In the genomic region with DNA sequence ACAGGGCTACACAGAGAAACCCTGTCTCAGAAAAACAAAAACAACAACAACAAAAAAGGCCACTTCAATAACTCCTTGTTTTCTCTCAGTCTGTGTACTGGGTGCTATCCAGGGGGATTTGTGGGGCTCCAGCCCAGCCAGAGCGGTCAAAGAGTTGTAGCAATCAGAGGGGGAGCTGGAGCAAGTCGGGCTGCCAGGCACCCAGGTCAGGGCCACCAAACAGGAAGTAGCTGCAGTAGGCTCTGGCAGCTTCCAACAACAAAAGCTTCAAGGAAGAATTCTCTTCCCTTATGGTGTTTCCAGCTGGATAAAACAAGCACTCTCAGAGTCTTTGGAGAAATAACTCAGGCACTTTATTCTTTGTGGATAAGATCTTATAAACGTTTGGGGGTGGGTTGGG, we compare ENCODE assay signal across 19 mouse cellular contexts. TPM values are rescaled to one million over a fixed set of nuclear protein-coding genes. Genes with fewer than 3 reads are reported as not detected.
A peak's percentile ranks its signal among the peaks of the same experiment; 100 is the strongest.
DNase-seq lines count a peak whose midpoint lies in the region; ATAC-seq and TF ChIP-seq lines count a peak whose summit lies in the region.
"Had no signal": no experiment of that assay in that cellular context is flagged by ENCODE, and none has a peak within 500 bp of the region (broad histone marks: within the 10 kb centered on the region; RNA-seq: fewer than 3 reads in every experiment).

No protein-coding gene starts in this region.

- no peak overlapping the region for H3K4me2 ChIP-seq in liver, postnatal 0 days (ENCODE audit: low read depth, low read length)
- H3K4me2 ChIP-seq in liver, embryonic 12.5 days, result no peak overlapping the region
- H3K4me2 ChIP-seq: embryonic facial prominence, embryonic 12.5 days had no signal

- 0 out of 2 replicates have a peak, but pooled peaks cover 4% of the 10 kb centered on the region for H3K4me1 ChIP-seq in liver, postnatal 0 days (ENCODE audit: insufficient read depth)
- no peaks in the 10 kb centered on the region for H3K4me1 ChIP-seq in liver, embryonic 12.5 days
- H3K4me1 ChIP-seq: embryonic facial prominence, embryonic 10.5 days; embryonic facial prominence, embryonic 12.5 days had no signal

- H3K9ac ChIP-seq in liver, postnatal 0 days (replicated peaks), result no peak overlapping the region
- no peak overlapping the region for H3K9ac ChIP-seq in liver, embryonic 12.5 days
- H3K9ac ChIP-seq: embryonic facial prominence, embryonic 12.5 days had no signal

- H3K4me3 ChIP-seq in liver, postnatal 0 days (ENCODE audit: low read depth, low read length), result no peak overlapping the region
- H3K4me3 ChIP-seq in liver, embryonic 12.5 days, result no peak overlapping the region
- H3K4me3 ChIP-seq: embryonic facial prominence, embryonic 10.5 days; embryonic facial prominence, embryonic 12.5 days had no signal

- no peaks in the 10 kb centered on the region for H3K36me3 ChIP-seq in liver, postnatal 0 days (replicated peaks; ENCODE audit: insufficient read depth, low read length)
- no peaks in the 10 kb centered on the region for H3K36me3 ChIP-seq in liver, embryonic 12.5 days
- H3K36me3 ChIP-seq: embryonic facial prominence, embryonic 10.5 days; embryonic facial prominence, embryonic 12.5 days had no signal

- ATAC-seq in liver, postnatal 0 days, result no peak
- ATAC-seq in liver, embryonic 12.5 days, result no peak
- peak; percentile 73 for ATAC-seq in granulocyte monocyte progenitor cell, adult 5-6 weeks (replicated peaks; ENCODE audit: poor library complexity, severe bottlenecking)
- peak; percentile 65 for ATAC-seq in megakaryocyte, adult 5-6 weeks (ENCODE audit: poor library complexity, severe bottlenecking)
- ATAC-seq: forebrain, embryonic 14.5 days; forebrain, embryonic 16.5 days had no signal

- H3K9me3 ChIP-seq in liver, postnatal 0 days (ENCODE audit: low read length), result no peaks in the 10 kb centered on the region
- H3K9me3 ChIP-seq in liver, embryonic 12.5 days (replicated peaks), result no peaks in the 10 kb centered on the region
- H3K9me3 ChIP-seq: embryonic facial prominence, embryonic 10.5 days; embryonic facial prominence, embryonic 12.5 days had no signal

- TF ChIP-seq CTCF in liver, postnatal 0 days (IDR thresholded peaks at IDR 0.05; ENCODE audit: low read depth), result no peak

- DNase-seq in liver, postnatal 0 days, result no peak
- DNase-seq in layer of hippocampus, postnatal 25 days (ENCODE audit: extremely low spot score in 1 of 2, low spot score in 1 of 2), result no peak
- DNase-seq in left cerebral cortex, adult 18-20 months (ENCODE audit: low spot score in 2 of 2), result no peak
- DNase-seq in thymus, postnatal 10 days (ENCODE audit: low spot score in 2 of 2), result no peak
- DNase-seq: adrenal gland, adult 2 months; adrenal gland, postnatal 10 days; adrenal gland, postnatal 25 days; cerebellum, adult 11-12 months; cerebellum, adult 2 months; cerebellum, adult 9-10 months; cerebellum, postnatal 10 days; cerebellum, postnatal 25 days had no signal

- WGBS in liver, postnatal 0 days (ENCODE audit: insufficient replicate concordance), result 33% methylated on average over 3 of the region's 3 CpGs
- 53% methylated on average over 3 of the region's 3 CpGs for WGBS in liver, embryonic 12.5 days (ENCODE audit: insufficient replicate concordance)

- TF ChIP-seq EP300 in liver, postnatal 0 days (IDR thresholded peaks at IDR 0.05; ENCODE audit: low read depth), result no peak

- H3K27ac ChIP-seq in liver, postnatal 0 days (ENCODE audit: low read depth), result 0 out of 2 replicates have a peak overlapping the region, but pooled peaks have one; percentile 6
- no peak overlapping the region for H3K27ac ChIP-seq in liver, embryonic 12.5 days
- H3K27ac ChIP-seq: embryonic facial prominence, embryonic 10.5 days; embryonic facial prominence, embryonic 12.5 days had no signal

- H3K27me3 ChIP-seq in liver, postnatal 0 days (ENCODE audit: insufficient read depth, low read length), result no peaks in the 10 kb centered on the region
- H3K27me3 ChIP-seq in liver, embryonic 12.5 days (replicated peaks), result no peaks in the 10 kb centered on the region
- H3K27me3 ChIP-seq: embryonic facial prominence, embryonic 12.5 days had no signal

RNA-seq across cellular contexts. Expression of a gene that starts 5.0 kb away (rescaled TPM):
- 0.50 and 0.53 TPM in 2 replicates for polyA plus RNA-seq in liver, postnatal 0 days (2015; fragmentation: Nextera tagmentation; extraction: Ambion mirVana)
- polyA plus RNA-seq in liver, embryonic 12.5 days (2016; fragmentation: Nextera tagmentation; extraction: Ambion mirVana), result 0.26 and 0.33 TPM in 2 replicates
- 7.8 and 12.3 TPM in 2 replicates for total RNA-seq in granulocyte monocyte progenitor cell, adult 5-6 weeks (2014; fragmentation: Nextera tagmentation)
- total RNA-seq in granulocyte monocyte progenitor cell, adult 5-6 weeks (2017), result 10.3 and 10.4 TPM in 2 replicates
- 7.3 and 9.3 TPM in 2 replicates for total RNA-seq in megakaryocyte, adult 5-6 weeks (2015)
- 12.1 and 12.5 TPM in 2 replicates for total RNA-seq in megakaryocyte, adult 5-6 weeks (2017)
- under 1 TPM; 0.07 to 0.14 TPM for total RNA-seq in layer of hippocampus, postnatal 25 days (2021)
- total RNA-seq in left cerebral cortex, adult 18-20 months (2021), result under 1 TPM; 0.19 to 0.35 TPM

RNA-seq across cellular contexts. Expression of a gene that starts 35.4 kb away (rescaled TPM):
- polyA plus RNA-seq in liver, postnatal 0 days (2015; fragmentation: Nextera tagmentation; extraction: Ambion mirVana), result 59.5 and 67.1 TPM in 2 replicates
- polyA plus RNA-seq in liver, embryonic 12.5 days (2016; fragmentation: Nextera tagmentation; extraction: Ambion mirVana), result 63.2 and 64.7 TPM in 2 replicates
- total RNA-seq in granulocyte monocyte progenitor cell, adult 5-6 weeks (2014; fragmentation: Nextera tagmentation), result 22.9 and 56.6 TPM in 2 replicates
- 46.2 and 59.6 TPM in 2 replicates for total RNA-seq in granulocyte monocyte progenitor cell, adult 5-6 weeks (2017)
- total RNA-seq in megakaryocyte, adult 5-6 weeks (2015), result 61.3 and 82.9 TPM in 2 replicates
- total RNA-seq in megakaryocyte, adult 5-6 weeks (2017), result 60.1 and 62.7 TPM in 2 replicates
- 10 to 100 TPM; 81.4 to 84.5 TPM for total RNA-seq in layer of hippocampus, postnatal 25 days (2021)
- total RNA-seq in left cerebral cortex, adult 18-20 months (2021), result 10 to 100 TPM; 72.8 to 83.4 TPM

RNA-seq across cellular contexts. Expression of a gene that starts 58.5 kb away (rescaled TPM):
- polyA plus RNA-seq in liver, postnatal 0 days (2015; fragmentation: Nextera tagmentation; extraction: Ambion mirVana), result 16.5 and 16.9 TPM in 2 replicates
- polyA plus RNA-seq in liver, embryonic 12.5 days (2016; fragmentation: Nextera tagmentation; extraction: Ambion mirVana), result 22.0 and 22.4 TPM in 2 replicates
- 4.5 and 15.7 TPM in 2 replicates for total RNA-seq in granulocyte monocyte progenitor cell, adult 5-6 weeks (2014; fragmentation: Nextera tagmentation)
- total RNA-seq in granulocyte monocyte progenitor cell, adult 5-6 weeks (2017), result 6.8 and 13.4 TPM in 2 replicates
- 14.1 and 15.9 TPM in 2 replicates for total RNA-seq in megakaryocyte, adult 5-6 weeks (2015)
- total RNA-seq in megakaryocyte, adult 5-6 weeks (2017), result 7.8 and 12.2 TPM in 2 replicates
- 10 to 100 TPM; 16.3 to 17.8 TPM for total RNA-seq in layer of hippocampus, postnatal 25 days (2021)
- total RNA-seq in left cerebral cortex, adult 18-20 months (2021), result 10 to 100 TPM; 11.8 to 15.2 TPM

Comparison
In these comparisons a context has a peak if more than half of its experiments do, and no peak if none do; other contexts are left out.
1. ATAC-seq: peak in granulocyte monocyte progenitor cell, adult 5-6 weeks (single experiment) and megakaryocyte, adult 5-6 weeks (single experiment); none in liver, postnatal 0 days (single experiment) and liver, embryonic 12.5 days (single experiment).
2. RNA of a gene that starts 5.0 kb away (total RNA-seq): 7.8 to 12.3 TPM in granulocyte monocyte progenitor cell, adult 5-6 weeks and 7.3 to 12.5 TPM in megakaryocyte, adult 5-6 weeks; 0.19 to 0.35 TPM in left cerebral cortex, adult 18-20 months and 0.07 to 0.14 TPM in layer of hippocampus, postnatal 25 days; every median in the first group is over 4 times any median in the second.